Mouse (Mus musculus): ENCODE data around the gene Pigc. TPM values are rescaled to one million over a fixed set of nuclear protein-coding genes. Genes with fewer than 3 reads are reported as not detected.

The Pigc gene
- polyA plus RNA-seq, 1 experiment from 2014 or later: 39.3 TPM

- H3K4me1 ChIP-seq (ENCODE audit: insufficient read depth, low read depth, low read length): peaks cover 13% of the 10 kb centered on the region; the same call in 1 of the 2 replicates
- DNase-seq (ENCODE audit: low spot score): peak; percentile 95
These were observed 36.1 kb downstream of the Pigc start for GRCm38 (mm10) chr1:162004821-162005770.

GRCm38 (mm10) chr1:162006109-162006508, 37.1 kb downstream of the Pigc start:
- ATAC-seq (peak; percentile 43), DNase-seq (ENCODE audit: low spot score) (peak; percentile 76)
- H3K4me2 ChIP-seq (replicated peaks; ENCODE audit: low read depth, low read length): no peak overlapping the region
- no peaks in the 10 kb centered on the region for H3K9me3 ChIP-seq (ENCODE audit: low read length)
- H3K36me3 ChIP-seq (ENCODE audit: insufficient read depth, low read length): no peaks in the 10 kb centered on the region
- no peak overlapping the region for H3K4me3 ChIP-seq (ENCODE audit: low read depth, low read length)
- peaks cover 11% of the 10 kb centered on the region; the same call in 1 of the 2 replicates for H3K4me1 ChIP-seq (ENCODE audit: insufficient read depth, low read depth, low read length)
- no peak overlapping the region for H3K27ac ChIP-seq (ENCODE audit: low read length)
- no peaks in the 10 kb centered on the region for H3K27me3 ChIP-seq (replicated peaks; ENCODE audit: insufficient read depth, low read length)
- TF ChIP-seq EP300 (IDR thresholded peaks at IDR 0.05) (no peak), CTCF (IDR thresholded peaks at IDR 0.05) (no peak)
- H3K9ac ChIP-seq (replicated peaks; ENCODE audit: low read depth): no peak overlapping the region
- 49% methylated on average over 9 of the region's 9 CpGs for WGBS

More at GRCm38 (mm10) chr1:162004821-162005770, 36.1 kb downstream of the Pigc start:
- Histone ChIP-seq H3K9ac (replicated peaks; ENCODE audit: low read depth) (no peak overlapping the region; the same call in 1 of the 2 replicates), H3K4me2 (replicated peaks; ENCODE audit: low read depth, low read length) (peak overlapping the region; percentile 40), H3K27me3 (replicated peaks; ENCODE audit: insufficient read depth, low read length) (no peaks in the 10 kb centered on the region), H3K27ac (ENCODE audit: low read length) (peak overlapping the region; percentile 88), H3K4me3 (ENCODE audit: low read depth, low read length) (peak overlapping the region; percentile 19; the same call in 1 of the 2 replicates), H3K9me3 (ENCODE audit: low read length) (no peaks in the 10 kb centered on the region), H3K36me3 (ENCODE audit: insufficient read depth, low read length) (no peaks in the 10 kb centered on the region)
- WGBS: 10% methylated on average over 23 of the region's 23 CpGs
- TF ChIP-seq CTCF (IDR thresholded peaks at IDR 0.05) (peak; percentile 90), EP300 (IDR thresholded peaks at IDR 0.05) (peak; percentile 25; the same call in 1 of the 2 replicates)
- ATAC-seq: peak; percentile 83

GRCm38 (mm10) chr1:162008208-162008607, 39.2 kb downstream of the Pigc start:
- ATAC-seq: no peak
- peaks cover 11% of the 10 kb centered on the region; the same call in 1 of the 2 replicates for H3K4me1 ChIP-seq (ENCODE audit: insufficient read depth, low read depth, low read length)

GRCm38 (mm10) chr1:162008631-162009067, 39.7 kb downstream of the Pigc start:
- H3K4me2 ChIP-seq (replicated peaks; ENCODE audit: low read depth, low read length): no peak overlapping the region
- 17% methylated on average over 8 of the region's 8 CpGs for WGBS

More at GRCm38 (mm10) chr1:162008208-162008607, 39.2 kb downstream of the Pigc start:
- Histone ChIP-seq H3K9me3 (ENCODE audit: low read length) (no peaks in the 10 kb centered on the region), H3K27me3 (replicated peaks; ENCODE audit: insufficient read depth, low read length) (no peaks in the 10 kb centered on the region), H3K4me2 (replicated peaks; ENCODE audit: low read depth, low read length) (no peak overlapping the region), H3K4me3 (ENCODE audit: low read depth, low read length) (no peak overlapping the region), H3K27ac (ENCODE audit: low read length) (no peak overlapping the region), H3K9ac (replicated peaks; ENCODE audit: low read depth) (no peak overlapping the region), H3K36me3 (ENCODE audit: insufficient read depth, low read length) (no peaks in the 10 kb centered on the region)
- no peak for DNase-seq (ENCODE audit: low spot score)
- WGBS: 74% methylated on average over 4 of the region's 4 CpGs
- TF ChIP-seq EP300 (IDR thresholded peaks at IDR 0.05): no peak
- TF ChIP-seq CTCF (IDR thresholded peaks at IDR 0.05): no peak

GRCm38 (mm10) chr1:162009086-162009485, 40.1 kb downstream of the Pigc start:
- Histone ChIP-seq H3K4me2 (replicated peaks; ENCODE audit: low read depth, low read length) (no peak overlapping the region), H3K27me3 (replicated peaks; ENCODE audit: insufficient read depth, low read length) (no peaks in the 10 kb centered on the region), H3K9ac (replicated peaks; ENCODE audit: low read depth) (no peak overlapping the region), H3K36me3 (ENCODE audit: insufficient read depth, low read length) (no peaks in the 10 kb centered on the region), H3K4me3 (ENCODE audit: low read depth, low read length) (no peak overlapping the region), H3K9me3 (ENCODE audit: low read length) (no peaks in the 10 kb centered on the region), H3K4me1 (ENCODE audit: insufficient read depth, low read depth, low read length) (peaks cover 10% of the 10 kb centered on the region; the same call in 1 of the 2 replicates), H3K27ac (ENCODE audit: low read length) (no peak overlapping the region)
- DNase-seq (ENCODE audit: low spot score) (no peak), ATAC-seq (no peak)
- WGBS: 55% methylated on average over 8 of the region's 8 CpGs
- no peak for TF ChIP-seq EP300 (IDR thresholded peaks at IDR 0.05)
- TF ChIP-seq CTCF (IDR thresholded peaks at IDR 0.05): no peak

More at GRCm38 (mm10) chr1:162008631-162009067, 39.7 kb downstream of the Pigc start:
- TF ChIP-seq CTCF (IDR thresholded peaks at IDR 0.05) (no peak), EP300 (IDR thresholded peaks at IDR 0.05) (no peak)
- peaks cover 11% of the 10 kb centered on the region; the same call in 1 of the 2 replicates for H3K4me1 ChIP-seq (ENCODE audit: insufficient read depth, low read depth, low read length)
- H3K9me3 ChIP-seq (ENCODE audit: low read length): no peaks in the 10 kb centered on the region
- no peak overlapping the region for H3K4me3 ChIP-seq (ENCODE audit: low read depth, low read length)
- no peak overlapping the region for H3K9ac ChIP-seq (replicated peaks; ENCODE audit: low read depth)
- H3K27me3 ChIP-seq (replicated peaks; ENCODE audit: insufficient read depth, low read length): no peaks in the 10 kb centered on the region
- ATAC-seq (no peak), DNase-seq (ENCODE audit: low spot score) (no peak)
- H3K27ac ChIP-seq (ENCODE audit: low read length): no peak overlapping the region
- H3K36me3 ChIP-seq (ENCODE audit: insufficient read depth, low read length): no peaks in the 10 kb centered on the region

GRCm38 (mm10) chr1:162011523-162012245, 42.7 kb downstream of the Pigc start:
- H3K4me3 ChIP-seq (ENCODE audit: low read depth, low read length): no peak overlapping the region
- H3K27me3 ChIP-seq (replicated peaks; ENCODE audit: insufficient read depth, low read length): no peaks in the 10 kb centered on the region
- no peaks in the 10 kb centered on the region for H3K9me3 ChIP-seq (ENCODE audit: low read length)
- 72% methylated on average over 16 of the region's 16 CpGs for WGBS
- H3K27ac ChIP-seq (ENCODE audit: low read length): no peak overlapping the region
- no peak overlapping the region for H3K9ac ChIP-seq (replicated peaks; ENCODE audit: low read depth)
- H3K4me1 ChIP-seq (ENCODE audit: insufficient read depth, low read depth, low read length): no peaks in the 10 kb centered on the region; the same call in 1 of the 2 replicates
- ATAC-seq: no peak
- H3K36me3 ChIP-seq (ENCODE audit: insufficient read depth, low read length): no peaks in the 10 kb centered on the region
- no peak for DNase-seq (ENCODE audit: low spot score)
- no peak for TF ChIP-seq EP300 (IDR thresholded peaks at IDR 0.05)
- no peak for TF ChIP-seq CTCF (IDR thresholded peaks at IDR 0.05)
- H3K4me2 ChIP-seq (replicated peaks; ENCODE audit: low read depth, low read length): no peak overlapping the region

Measured in lung, postnatal 0 days (tissue).